Mouse (Mus musculus): ENCODE data around the gene Ikzf1.

DNA sequence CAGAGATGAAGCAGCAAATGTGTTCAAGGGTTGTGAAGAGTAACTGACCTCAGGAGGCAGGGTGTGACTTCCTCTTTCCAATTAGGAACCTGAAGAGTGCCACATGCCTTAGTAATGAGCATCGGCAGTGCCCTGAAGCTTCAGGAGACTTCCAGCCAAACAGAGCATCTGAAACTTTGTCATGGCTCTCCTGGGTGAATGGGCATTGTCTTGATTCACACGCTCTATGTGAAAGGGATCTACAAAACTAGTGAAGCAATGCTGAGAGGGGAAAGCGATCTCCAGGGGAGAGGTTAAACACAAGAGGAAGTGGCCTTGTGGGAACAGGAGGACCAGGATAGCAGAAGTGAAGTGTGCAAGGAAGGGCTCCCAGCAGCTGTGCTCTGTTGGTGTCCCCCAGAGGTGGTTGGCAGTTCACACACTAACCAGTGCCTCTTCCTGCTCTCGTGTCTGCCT, 78.4 kb downstream of the Ikzf1 start:
- TF ChIP-seq CTCF (conservative IDR thresholded peaks at IDR 0.05; ENCODE audit: low read length) (no peak), POU5F1 (IDR thresholded peaks at IDR 0.05; ENCODE audit: borderline replicate concordance, low read length) (no peak), NANOG (IDR thresholded peaks at IDR 0.05; ENCODE audit: borderline replicate concordance, low read length) (no peak)

Data from E14TG2a.4 (cell line).